9 mouse cellular contexts compared by ENCODE assay signal in the genomic region with DNA sequence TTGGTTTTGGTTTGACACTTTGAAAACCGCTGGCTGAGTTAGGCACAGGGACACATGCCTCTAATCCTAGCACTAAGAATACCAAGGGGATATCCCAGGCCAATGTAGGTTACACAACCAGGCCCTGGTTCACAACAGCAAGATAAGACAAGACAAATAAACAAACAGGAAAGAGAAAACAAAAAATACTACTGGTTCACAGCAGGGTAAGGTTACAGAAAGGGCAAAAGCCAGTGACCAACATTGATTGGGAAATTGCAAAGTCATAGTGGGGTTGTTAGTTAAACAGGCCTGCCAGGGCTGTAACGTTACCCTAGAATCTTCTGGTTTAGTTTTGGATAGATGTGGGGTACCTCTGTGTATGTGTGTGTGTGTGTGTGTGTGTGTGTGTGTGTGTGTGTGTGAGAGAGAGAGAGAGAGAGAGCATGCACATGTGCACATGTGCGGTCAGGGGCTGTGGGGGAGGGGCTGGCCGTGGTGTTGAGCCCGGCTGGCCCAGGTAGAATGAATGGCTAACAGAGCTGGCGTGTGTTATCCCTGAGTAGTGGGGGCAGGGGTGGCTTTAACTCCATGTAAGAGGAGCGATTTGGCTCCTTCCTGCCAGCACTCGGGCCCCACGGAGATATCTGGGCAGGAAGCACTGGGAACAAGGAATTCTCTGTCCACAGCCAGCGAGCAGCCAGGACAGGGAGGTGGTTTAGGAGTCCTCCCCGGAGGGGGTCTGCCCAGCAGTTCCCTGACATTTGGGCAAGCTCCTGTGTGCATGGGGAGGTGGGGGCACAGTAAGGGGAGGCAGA. TPM values are rescaled to one million over a fixed set of nuclear protein-coding genes. Genes with fewer than 3 reads are reported as not detected.
A peak's percentile ranks its signal among the peaks of the same experiment; 100 is the strongest.
DNase-seq lines count a peak whose midpoint lies in the region; ATAC-seq and TF ChIP-seq lines count a peak whose summit lies in the region.
"Had no signal": no experiment of that assay in that cellular context is flagged by ENCODE, and none has a peak within 500 bp of the region (broad histone marks: within the 10 kb centered on the region; RNA-seq: fewer than 3 reads in every experiment).

No protein-coding gene starts in this region.

- H3K9ac ChIP-seq in ES-Bruce4 (ENCODE audit: low read depth, poor library complexity, severe bottlenecking): peak overlapping the region; percentile 34
- no peak overlapping the region for H3K9ac ChIP-seq in limb, embryonic 14.5 days (ENCODE audit: low read depth, low read length, severe bottlenecking)

- 25% methylated on average over 10 of the region's 11 CpGs for WGBS in limb, embryonic 14.5 days

- H3K36me3 ChIP-seq in ES-Bruce4 (ENCODE audit: control insufficient read depth, insufficient read depth, low read length, poor library complexity, severe bottlenecking): no peaks in the 10 kb centered on the region
- H3K36me3 ChIP-seq in limb, embryonic 14.5 days (ENCODE audit: control insufficient read depth, insufficient read depth, low read length): no peaks in the 10 kb centered on the region

- no peak for TF ChIP-seq CTCF in ES-Bruce4 (IDR thresholded peaks at IDR 0.05; ENCODE audit: low read depth, low read length)

- peak overlapping the region; percentile 81 for H3K27ac ChIP-seq in ES-Bruce4 (ENCODE audit: insufficient read depth, low read length)
- H3K27ac ChIP-seq in limb, embryonic 14.5 days (replicated peaks; ENCODE audit: low read depth, low read length): peak overlapping the region; percentile 34

- TF ChIP-seq POLR2A in ES-Bruce4 (IDR thresholded peaks at IDR 0.05; ENCODE audit: insufficient read depth, low read length): no peak
- TF ChIP-seq POLR2A in limb, embryonic 14.5 days (IDR thresholded peaks at IDR 0.05; ENCODE audit: borderline replicate concordance, extremely low read depth, insufficient read depth, insufficient read length): no peak

- no peaks in the 10 kb centered on the region for H3K9me3 ChIP-seq in ES-Bruce4 (replicated peaks; ENCODE audit: control insufficient read depth, insufficient read depth, low read length, poor library complexity, severe bottlenecking)
- no peaks in the 10 kb centered on the region for H3K9me3 ChIP-seq in limb, embryonic 14.5 days (ENCODE audit: control insufficient read depth, low read length)

- no peak for TF ChIP-seq EP300 in ES-Bruce4 (IDR thresholded peaks at IDR 0.05; ENCODE audit: insufficient read depth, low read depth, low read length)

- H3K4me1 ChIP-seq in ES-Bruce4 (ENCODE audit: control insufficient read depth, insufficient read depth, low read length): peaks cover 12% of the 10 kb centered on the region
- peaks cover 11% of the 10 kb centered on the region for H3K4me1 ChIP-seq in limb, embryonic 14.5 days (ENCODE audit: control insufficient read depth, insufficient read depth, low read length)

- peak; percentile 46; the same call in 1 of the 2 replicates for ATAC-seq in limb, embryonic 14.5 days (ENCODE audit: low FRiP score, low read depth)

- H3K27me3 ChIP-seq in ES-Bruce4 (ENCODE audit: control insufficient read depth, insufficient read depth, low read length, poor library complexity, severe bottlenecking): no peaks in the 10 kb centered on the region
- no peaks in the 10 kb centered on the region for H3K27me3 ChIP-seq in limb, embryonic 14.5 days (ENCODE audit: control insufficient read depth, insufficient read depth, low read length)

- DNase-seq in adipocyte (ENCODE audit: low spot score): peak; percentile 79
- DNase-seq in heart, postnatal 4 days: peak; percentile 47
- DNase-seq in limb, embryonic 14.5 days (ENCODE audit: low spot score): peak; percentile 31
- DNase-seq in ovary, postnatal 36 days (ENCODE audit: low spot score): no peak
- no peak for DNase-seq in c-Kit-positive CD71-positive TER-119-positive erythroid progenitor cells, embryonic 14.5 days (ENCODE audit: low spot score)
- DNase-seq in layer of hippocampus, adult 9-10 months (ENCODE audit: low spot score): no peak
- no peak for DNase-seq in right cerebral cortex, postnatal 25 days

- peak overlapping the region; percentile 17; the same call in 1 of the 2 replicates for H3K4me3 ChIP-seq in ES-Bruce4 (ENCODE audit: low read depth, low read length)
- no peak overlapping the region for H3K4me3 ChIP-seq in limb, embryonic 14.5 days (replicated peaks; ENCODE audit: low read length)
- H3K4me3 ChIP-seq: myocyte had no signal

- H3K4me2 ChIP-seq in limb, embryonic 14.5 days (replicated peaks; ENCODE audit: low read depth, low read length, severe bottlenecking): no peak overlapping the region

RNA-seq across cellular contexts. Expression of a gene that starts 19.2 kb away (rescaled TPM):
- polyA plus RNA-seq in ES-Bruce4 (2011; ENCODE audit: insufficient read depth, insufficient read length, low read depth, missing spikeins): 21.4 and 23.6 TPM in 2 replicates
- 10 to 100 TPM; 20.5 TPM for total RNA-seq in heart, postnatal 4 days (2021)
- 37.0 and 37.2 TPM in 2 replicates for polyA plus RNA-seq in limb, embryonic 14.5 days (2012; rRNA removed)
- polyA plus RNA-seq in limb, embryonic 14.5 days (2014; fragmentation: Nextera tagmentation; extraction: Ambion mirVana): 5.0 and 5.8 TPM in 2 replicates

Comparison
In these comparisons a context has a peak if more than half of its experiments do, and no peak if none do; other contexts are left out.
1. DNase-seq: peak in adipocyte (single experiment), heart, postnatal 4 days (single experiment) and limb, embryonic 14.5 days (single experiment); none in ovary, postnatal 36 days (single experiment), c-Kit-positive CD71-positive TER-119-positive erythroid progenitor cells, embryonic 14.5 days (single experiment), layer of hippocampus, adult 9-10 months (single experiment) and right cerebral cortex, postnatal 25 days (single experiment).